Mouse (Mus musculus): ENCODE results near the gene Pank2.
"Not testable (repeated sequence)": the region's sequence is repeated elsewhere in the genome, so short reads cannot be mapped to it uniquely, and the experiment has no call there.

The Pank2 gene

DNA sequence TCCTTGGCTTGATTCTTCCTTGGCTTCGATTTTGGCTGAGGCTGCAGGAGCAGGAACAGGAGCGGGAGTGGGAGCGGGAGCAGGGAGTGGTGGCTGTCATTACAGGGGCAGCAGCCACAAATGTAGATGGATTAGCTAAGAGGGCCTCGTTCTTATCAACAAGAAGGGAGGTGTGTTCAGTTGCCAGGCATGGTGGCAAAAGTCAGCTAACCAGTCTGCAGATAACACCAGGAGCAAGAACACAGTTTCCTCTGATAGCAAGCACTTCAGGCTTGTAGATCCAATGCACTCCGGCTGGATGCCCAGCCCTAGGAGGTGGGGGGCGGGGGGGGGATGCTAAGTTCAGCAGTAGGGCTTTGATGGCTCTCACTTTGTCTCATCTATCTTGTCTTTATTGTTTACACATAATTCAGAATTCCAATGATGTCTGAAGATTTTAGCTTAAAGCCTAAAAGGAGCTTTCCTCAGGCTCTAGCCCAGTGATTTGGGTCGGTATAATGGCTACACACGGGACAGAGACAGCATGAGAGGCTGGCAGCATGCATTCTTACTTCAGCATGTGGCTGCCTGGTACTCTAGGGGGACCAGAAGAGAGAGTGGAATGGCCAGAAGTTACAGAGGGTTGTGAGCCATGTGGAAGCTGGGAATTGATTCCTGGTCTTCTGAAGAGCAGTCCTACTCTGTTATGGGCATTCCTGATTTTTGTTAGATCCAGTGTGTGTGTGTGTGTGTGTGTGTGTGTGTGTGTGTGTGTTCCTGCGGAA lies 1.6 kb upstream of the Pank2 start:
- DNase-seq (ENCODE audit: low read depth, low spot score): no peak

DNA sequence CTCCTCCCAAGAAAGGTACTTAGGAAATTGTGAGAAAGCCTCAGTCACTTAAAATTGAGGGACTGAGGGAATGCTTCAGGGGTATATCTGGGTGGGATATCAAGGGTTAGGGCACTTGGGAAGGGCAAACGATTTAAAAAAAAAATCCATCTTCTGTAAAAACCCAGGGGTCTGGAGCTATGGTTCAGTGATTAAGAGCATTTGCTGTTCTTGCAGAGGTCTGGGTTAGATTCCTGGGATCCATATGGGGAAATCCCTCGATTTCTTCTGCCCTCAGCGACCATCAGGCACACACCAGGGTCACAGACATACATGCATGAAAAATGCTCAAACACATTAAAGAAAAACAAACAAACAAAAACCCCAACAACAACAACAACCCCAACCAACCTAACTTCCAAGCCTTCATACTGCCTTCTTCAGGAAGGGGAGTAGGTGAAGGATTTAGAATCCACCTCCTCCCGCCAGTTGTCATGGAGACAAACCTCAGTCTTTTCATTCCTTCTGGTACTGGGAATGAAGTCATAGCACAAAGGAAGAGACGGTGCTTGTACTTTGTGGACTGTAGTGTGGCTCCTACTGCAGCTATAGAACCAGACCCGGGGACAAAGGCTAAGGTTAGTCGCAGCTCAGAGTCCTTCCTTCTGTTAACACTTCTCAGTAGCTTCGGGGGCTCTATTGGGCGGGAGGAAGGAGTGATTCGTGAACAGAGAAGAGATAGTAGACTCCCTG lies 648 bp upstream of the Pank2 start:
- no peak for DNase-seq (ENCODE audit: low read depth, low spot score)

DNA sequence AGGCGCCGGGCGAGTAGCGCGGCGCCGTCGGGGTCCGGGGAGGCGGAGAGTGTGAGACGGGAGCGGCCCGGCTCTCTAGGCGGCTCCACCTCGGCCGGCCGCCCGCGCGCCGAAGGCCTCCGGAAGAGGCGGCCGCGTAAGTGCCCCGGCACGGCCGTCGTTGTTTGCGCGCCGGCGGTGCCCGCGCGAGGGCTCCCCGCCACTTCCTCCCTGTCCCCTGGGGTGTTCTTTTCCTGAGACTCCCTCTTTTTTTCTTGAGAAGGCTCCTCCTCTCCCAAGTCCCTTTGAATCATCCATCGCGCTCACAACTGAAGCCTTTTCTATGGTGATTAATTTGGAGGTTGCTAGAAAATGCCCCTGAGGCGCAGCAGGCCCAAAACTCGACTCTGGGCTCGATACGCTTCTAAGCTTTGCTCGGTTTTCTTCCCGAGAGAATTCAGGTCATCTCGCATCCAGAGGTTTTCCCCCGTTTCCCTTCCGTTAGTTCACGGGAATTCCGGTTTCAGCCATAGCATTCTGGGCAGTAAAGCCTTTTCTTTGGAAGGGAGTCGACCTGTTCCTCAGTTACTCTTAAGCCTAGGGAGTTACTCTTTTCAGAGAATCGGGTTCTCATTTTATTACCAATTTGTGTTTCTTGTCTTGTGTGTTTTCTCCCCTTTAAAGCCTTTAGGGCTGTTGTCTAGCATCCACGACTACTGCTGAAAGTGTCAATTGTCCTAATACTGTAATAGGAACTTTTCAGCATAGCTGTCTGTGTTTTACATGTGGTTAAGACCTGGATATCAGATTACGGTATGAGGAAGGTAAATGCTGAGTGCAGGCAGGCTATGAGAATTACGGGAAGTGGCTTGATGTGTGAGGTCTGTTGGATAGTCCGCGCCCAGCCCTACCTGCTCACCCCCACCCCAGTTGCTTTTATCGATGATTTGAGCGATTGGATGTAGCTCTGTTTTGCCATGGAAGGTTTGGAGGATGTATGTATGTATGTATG lies 680 bp downstream of the Pank2 start:
- DNase-seq (ENCODE audit: low read depth, low spot score): no peak

DNA sequence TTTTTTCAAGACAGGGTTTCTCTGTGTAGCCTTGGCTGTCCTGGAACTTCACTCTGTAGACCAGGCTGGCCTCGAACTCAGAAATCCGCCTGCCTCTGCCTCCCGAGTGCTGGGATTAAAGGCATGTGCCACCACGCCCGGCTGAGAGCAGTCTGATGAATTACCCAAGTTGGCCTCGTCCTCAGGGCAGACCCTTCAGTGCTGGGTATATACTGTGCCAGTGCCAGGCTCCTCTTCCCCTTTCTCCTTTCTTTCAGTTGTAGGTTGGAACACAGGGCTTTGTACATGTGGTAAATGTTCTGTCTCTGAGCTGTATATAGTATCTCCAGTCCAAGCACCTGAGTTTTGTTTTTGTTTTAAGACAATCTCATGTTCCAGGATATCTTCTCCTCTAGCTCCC lies 1.7 kb downstream of the Pank2 start:
- no peak for DNase-seq (ENCODE audit: low read depth, low spot score)

DNA sequence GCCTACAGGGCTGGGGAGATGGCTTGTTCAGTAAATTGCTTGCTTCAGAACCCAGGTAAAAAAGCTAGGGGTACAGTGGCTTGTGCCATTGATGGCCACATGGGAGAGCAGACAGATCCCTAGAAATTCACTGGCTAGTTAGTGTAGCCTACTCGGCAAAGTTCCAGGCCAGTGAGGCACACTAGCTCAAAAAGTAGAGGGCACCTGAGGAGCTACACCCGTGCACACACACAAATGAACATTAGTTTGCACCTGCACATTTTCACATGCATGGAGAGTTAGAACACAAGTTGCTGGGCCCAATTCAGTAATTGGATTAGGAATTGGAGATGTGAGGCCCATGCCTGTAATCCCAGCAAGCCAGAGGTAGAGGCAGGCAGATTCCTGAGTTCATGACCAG lies 2.8 kb downstream of the Pank2 start:
- no peak for DNase-seq (ENCODE audit: low read depth, low spot score)

DNA sequence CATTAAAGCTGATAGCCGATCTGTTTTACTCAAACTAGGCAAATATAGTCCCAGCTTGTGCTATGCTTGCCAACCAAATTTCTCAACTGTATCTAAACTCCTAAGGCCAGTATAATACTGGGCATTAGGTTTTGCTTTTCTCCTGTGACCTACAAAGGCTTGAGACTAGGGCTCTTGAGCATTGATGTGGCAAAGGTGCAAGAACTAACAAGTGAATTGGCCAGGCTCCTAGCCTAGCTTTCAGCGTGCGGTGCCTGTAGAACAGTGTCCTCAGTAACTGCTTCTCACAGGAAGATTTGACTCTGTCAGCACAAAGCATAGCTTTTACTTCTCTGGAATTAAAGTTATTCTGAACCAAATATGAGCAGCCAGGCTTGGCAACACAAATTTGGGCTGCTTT lies 13.2 kb downstream of the Pank2 start:
- no peak for DNase-seq (ENCODE audit: low read depth, low spot score)

DNA sequence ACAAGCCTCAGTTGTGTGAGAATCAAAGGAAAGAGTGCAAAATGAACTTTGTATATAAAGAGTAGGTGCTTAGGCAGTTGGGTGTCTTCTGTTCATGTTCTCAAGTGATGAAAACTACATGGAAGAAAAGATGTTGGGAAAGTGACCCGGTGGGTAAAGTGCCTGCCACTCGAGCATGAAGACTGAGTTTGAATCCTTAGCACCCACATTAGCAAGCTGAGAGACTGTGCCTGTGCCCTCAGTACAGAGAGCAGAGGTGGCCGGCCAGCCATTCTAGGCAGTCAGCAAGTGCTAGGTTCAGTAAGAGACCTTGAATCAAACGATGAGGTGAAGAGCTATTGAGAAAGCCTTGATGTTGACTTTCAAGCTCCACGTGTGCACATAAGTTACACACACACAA lies 14.4 kb downstream of the Pank2 start:
- DNase-seq (ENCODE audit: low read depth, low spot score): no peak

DNA sequence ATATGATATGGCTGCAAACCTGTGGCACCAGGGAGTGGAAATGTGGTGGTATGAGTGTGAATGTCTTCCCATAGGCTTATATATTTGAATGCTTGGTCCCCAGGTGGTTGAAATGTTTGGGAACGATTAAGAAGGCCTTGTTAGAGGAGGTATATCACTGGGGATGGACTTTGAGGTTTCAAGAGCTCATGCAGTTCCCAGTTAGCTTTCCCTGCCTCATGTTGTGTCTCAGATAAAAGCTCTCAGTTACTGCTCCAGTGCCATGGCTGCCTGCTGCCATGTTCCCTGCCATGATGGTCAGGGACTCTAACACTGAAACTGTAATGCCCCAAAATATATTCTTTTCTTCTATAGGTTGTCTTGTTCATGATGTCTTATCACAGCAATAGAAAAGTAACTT lies 19.3 kb downstream of the Pank2 start:
- DNase-seq (ENCODE audit: low read depth, low spot score): no peak

DNA sequence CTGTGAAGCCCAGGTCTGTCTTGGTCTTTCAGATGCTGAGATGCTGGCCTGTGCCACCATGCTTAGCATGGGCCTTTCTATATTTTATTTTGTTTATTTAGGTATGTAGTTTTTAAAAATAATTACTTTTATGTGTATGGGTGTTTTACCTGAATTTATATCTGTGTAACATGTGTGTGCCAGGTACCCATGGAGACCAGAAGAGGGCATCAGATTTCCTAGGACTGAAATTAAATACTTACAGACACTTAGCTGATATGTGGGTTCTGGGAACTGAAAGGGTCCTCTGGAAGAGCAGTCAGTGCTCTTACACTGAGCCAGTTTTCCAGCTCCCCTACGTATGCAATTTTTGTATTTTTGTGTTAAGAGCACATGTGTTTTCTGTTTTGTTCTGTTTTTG lies 24.0 kb downstream of the Pank2 start:
- DNase-seq (ENCODE audit: low read depth, low spot score): no peak

DNA sequence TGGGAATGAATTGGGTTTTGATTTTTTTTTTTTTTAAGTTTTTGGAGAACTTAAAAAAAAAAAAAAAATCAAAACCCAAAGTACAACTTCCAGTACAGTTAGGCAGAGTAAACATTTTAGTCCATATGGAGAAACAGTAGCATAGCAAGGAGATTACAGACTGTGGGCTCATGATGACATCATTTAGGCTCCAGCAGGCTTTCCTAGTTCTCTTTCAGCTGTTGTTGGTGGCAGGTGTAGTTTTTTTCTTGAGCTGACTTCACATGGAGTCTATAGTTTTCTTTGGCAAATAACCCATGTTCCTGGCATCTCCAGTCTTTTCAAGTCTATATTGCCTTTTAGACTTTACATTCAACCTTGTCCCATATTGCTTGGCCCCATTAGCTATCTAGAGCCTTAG lies 28.4 kb downstream of the Pank2 start:
- DNase-seq (ENCODE audit: low read depth, low spot score): no peak

DNA sequence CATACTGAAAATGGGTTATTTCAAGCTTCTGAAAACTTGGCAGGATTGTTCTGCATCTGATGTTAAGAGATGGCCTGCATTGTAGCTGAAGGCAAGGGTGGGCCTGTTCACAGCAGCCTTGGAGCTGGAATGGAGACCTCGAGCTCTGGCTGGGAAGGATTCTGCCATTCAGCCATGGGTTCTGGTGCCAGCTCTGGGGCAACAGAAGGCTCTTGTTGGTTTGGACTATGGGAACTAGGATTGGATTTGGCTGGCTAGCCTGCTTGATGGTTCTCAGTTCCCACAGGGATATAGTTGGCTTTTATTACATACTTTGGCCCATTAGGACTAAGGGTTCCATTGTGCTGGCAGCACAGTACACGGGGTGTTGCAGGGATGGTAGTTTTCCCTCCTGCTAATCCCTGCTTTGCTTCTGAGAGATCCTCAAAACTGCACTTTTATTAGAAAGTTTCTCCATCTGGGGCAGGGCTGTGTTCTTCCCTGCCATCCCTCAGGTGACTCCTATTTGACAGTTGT lies 34.5 kb downstream of the Pank2 start:
- DNase-seq (ENCODE audit: low read depth, low spot score): no peak

DNA sequence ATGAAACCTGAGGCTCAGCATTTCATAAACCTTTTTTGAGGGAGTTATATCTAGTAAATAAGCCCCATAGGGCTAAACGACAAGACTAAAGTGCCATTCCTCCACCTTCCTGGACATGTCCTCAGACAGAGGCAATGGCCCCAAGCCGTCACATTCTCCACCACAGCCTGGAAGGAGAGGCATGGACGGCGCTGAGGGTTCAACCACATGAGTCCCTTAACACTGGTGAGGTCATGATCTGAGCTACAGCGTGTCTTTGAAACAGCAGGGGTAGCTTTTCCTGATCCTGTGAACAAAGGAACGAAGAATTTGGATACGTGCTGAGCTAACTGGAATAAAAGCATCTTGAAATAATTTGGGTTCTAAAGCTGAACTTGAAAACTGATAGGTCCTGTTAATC lies 36.4 kb downstream of the Pank2 start:
- not testable (repeated sequence) for DNase-seq (ENCODE audit: low read depth, low spot score)

DNA sequence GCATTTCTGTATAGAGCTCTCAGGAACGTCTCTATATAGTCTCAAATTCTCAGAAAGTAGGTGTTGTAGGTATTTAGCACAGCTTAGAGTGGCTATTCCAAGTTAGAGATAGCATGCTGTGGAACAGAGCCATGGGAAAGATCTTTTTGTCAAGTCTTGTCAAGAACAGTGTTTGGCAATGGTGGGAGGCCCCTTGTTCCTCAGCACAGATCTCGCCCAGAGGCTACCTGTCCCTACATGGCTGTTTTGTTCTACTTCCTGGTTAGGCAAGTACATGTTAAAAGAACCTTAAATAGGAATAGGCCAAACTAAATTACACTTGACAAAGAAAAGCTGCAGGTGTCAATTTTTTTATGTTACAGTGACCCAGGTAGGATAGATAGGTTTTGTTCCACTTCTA lies 38.2 kb downstream of the Pank2 start:
- no peak for DNase-seq (ENCODE audit: low read depth, low spot score)

DNA sequence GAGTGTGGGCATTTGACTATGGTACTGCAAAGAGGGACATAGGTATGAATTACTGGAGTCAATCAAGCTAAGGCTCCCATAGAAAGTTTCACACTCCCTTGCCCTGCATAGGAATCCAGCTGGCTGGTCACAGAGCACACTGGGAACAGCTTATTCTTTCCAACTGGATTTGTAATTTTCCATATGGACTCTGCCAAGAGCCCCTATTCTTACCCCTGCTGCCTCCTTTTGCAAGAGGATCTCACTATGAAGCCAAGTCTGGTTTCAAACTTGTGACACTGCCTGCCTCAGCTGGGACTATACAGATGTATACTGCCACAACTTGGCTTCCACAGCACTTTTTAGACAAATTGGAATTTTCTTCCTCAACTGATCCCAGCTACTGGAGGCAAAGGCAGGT lies 39.3 kb downstream of the Pank2 start:
- peak; percentile 47 for DNase-seq (ENCODE audit: low read depth, low spot score)

DNA sequence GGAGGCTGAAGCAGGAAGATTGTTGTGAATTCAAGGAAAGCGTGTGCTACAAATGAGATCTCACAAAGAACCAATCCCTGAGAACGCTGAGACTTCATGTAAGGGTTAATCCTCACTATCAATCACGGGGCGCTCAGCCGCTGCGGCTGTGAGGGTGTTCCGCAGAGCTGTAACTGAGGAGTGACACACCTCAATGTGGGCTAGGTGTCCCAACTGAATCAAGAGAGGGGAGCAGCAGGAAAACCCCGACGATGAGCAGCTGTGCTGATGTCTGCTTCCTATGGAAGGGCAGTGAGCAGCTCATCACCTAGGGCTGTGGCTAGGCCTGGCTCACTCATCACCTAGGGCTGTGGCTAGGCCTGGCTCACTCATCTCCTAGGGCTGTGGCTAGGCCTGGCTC lies 42.2 kb downstream of the Pank2 start:
- no peak for DNase-seq (ENCODE audit: low read depth, low spot score)

DNA sequence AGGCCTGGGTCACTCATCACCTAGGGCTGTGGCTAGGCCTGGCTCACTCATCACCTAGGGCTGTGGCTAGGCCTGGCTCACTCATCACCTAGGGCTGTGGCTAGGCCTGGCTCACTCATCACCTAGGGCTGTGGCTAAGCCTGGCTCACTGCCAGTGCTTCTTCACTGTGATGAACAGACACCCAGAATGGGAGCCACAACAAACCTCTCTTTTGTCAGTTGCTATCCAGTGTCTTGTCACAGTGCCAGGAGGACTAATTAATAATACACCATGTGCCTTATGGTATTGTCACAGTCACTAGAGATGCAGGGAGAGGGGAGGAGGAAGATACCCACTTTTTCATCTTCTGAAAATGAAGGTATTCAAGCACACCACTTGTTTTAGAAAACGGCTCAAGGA lies 42.9 kb downstream of the Pank2 start:
- not testable (repeated sequence) for DNase-seq (ENCODE audit: low read depth, low spot score)

DNA sequence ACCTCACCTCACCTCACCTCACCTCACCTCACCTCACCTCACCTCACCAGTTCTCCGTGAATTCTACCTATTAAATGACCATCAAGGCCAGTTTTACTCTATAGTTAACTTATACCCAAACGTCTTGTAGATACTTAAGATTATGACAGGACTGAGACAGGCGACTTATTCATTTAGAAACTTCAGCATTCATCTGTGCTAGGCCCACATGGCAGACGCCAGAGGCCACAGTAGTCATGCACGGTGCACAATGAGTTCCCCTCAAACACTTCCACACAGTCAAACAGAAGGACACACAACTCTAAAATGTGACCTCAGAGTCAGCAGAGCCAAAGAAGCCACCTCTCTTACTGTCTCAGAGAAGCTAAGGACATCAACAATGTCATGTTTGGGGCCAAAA lies 45.1 kb downstream of the Pank2 start:
- DNase-seq (ENCODE audit: low read depth, low spot score): no peak

DNA sequence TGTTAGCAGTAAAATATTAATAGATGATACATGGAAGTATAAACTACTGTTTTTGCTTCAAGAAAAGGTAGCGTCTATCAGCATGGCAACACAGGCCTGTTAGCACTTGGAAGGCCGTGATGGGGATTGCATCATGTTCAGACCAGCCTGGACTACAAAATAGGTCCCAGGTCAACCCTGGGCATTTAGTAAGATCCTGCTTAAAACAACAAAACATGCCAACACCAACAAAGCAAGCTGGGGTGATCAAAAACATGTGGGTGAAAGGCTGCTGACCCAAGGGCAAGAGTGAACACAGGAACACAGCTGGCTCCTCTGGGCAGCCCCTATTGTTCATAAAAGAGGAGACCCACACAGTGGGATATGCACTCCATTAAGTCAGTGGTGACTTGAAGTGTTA lies 45.5 kb downstream of the Pank2 start:
- DNase-seq (ENCODE audit: low read depth, low spot score): no peak

DNA sequence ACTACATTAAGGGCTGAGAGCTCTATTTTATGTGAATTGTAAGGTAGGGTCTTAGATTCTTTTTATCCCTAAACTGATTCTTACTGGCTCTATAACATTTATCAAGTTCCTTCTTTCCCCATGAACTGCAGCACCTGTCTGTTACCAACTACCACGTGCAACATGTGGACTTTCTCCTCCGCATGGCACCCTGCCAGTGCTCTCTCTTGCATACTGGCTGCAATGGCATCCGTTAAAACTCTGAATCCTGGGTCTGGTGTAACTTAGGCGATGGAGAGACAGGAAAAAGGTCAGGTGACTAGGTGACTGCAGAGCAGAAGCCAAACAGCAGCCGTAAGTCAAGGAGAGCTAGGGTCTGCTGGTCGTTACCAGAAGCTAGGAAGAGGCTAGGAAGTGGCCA lies 47.0 kb downstream of the Pank2 start:
- DNase-seq (ENCODE audit: low read depth, low spot score): no peak

DNA sequence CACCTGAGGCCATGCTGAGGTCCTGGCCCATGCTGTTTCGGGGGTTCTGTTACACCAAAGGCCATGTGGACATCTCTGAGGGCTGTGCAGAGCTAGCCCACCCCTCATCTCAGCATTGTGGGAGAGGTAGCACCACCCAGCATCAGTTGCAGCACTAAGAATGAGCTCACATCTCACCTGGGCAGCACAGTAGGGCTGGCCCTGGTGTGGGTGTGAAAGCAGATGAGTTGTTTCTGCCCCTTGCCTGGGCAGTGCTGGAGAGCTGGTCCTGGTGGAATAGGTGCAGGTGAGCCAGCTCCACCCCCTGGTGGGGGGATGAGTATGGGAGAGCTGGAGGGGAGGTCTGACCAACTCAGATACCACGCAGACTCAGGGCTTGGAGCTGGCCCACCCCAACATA lies 53.9 kb downstream of the Pank2 start:
- DNase-seq (ENCODE audit: low read depth, low spot score): no peak

DNA sequence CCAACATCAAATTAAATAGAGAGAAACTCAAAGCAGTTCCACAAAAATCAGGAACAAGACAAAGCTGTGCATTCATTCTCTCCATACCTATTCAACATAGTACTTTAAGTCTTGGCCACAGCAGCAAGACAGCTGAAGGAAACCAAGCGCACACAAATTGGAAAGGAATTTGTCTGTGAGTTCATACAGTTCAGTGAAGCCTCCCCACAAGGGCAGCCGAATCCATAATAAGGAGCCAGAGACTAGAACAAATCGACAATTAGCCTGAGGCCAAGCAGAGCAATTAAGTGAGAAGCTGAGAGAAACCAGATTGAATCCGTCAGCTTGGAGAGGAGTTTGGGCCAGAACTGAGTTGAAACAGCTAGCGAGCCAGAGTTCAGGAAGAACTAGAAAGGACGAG lies 57.1 kb downstream of the Pank2 start:
- no peak for DNase-seq (ENCODE audit: low read depth, low spot score)

DNA sequence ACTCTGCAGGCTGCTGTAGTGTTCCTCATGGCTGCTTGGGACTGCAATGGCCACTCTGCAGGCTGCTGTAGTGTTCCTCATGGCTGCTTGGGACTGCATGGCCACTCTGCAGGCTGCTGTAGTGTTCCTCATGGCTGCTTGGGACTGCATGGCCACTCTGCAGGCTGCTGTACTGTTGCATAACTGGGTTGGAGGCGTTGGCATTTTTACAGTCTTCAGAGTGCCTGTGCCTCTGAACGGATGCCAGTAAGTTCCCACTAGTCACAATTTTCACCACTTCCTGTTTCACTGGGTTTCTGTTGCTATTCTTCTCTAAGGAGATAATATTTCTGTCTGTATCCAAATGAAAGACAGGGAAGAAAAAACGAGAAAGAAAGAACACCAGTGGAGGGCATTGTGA lies 58.9 kb downstream of the Pank2 start:
- DNase-seq (ENCODE audit: low read depth, low spot score): peak; percentile 64
